Mouse (Mus musculus): ENCODE measurements around the gene Sarnp. TPM values are rescaled to one million over a fixed set of nuclear protein-coding genes. Genes with fewer than 3 reads are reported as not detected.

Sarnp gene
- polyA plus RNA-seq, 1 experiment from 2014 or later: 209 TPM

DNA sequence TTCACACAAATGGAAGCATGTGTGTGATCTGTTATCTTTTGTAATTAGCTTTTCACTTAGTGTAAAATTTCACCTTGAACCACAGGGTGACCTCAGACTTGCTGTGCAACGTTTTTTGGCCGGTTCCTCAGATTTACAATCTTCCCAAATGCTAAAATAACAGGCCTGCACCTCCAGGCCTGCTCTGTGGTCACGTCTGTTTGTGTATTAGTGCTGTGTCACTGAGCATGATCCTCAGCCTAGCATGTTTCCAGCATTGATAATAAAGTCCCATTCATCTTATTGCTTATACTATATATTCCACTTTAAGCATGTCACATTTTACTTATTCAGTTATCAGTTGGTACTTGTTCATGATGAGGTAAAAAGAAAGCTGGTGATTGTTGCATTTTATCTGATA lies 33.2 kb downstream of the Sarnp start:
- no peak for ATAC-seq (ENCODE audit: insufficient number of reproducible peaks, insufficient read depth, low FRiP score, low read depth)
- Histone ChIP-seq H3K9ac (replicated peaks; ENCODE audit: low read depth, low read length) (no peak overlapping the region), H3K36me3 (ENCODE audit: control insufficient read depth, insufficient read depth, low read length) (peaks cover 42% of the 10 kb centered on the region), H3K4me1 (ENCODE audit: control insufficient read depth, insufficient read depth, low read length) (no peaks in the 10 kb centered on the region), H3K4me3 (ENCODE audit: low read depth, low read length) (no peak overlapping the region), H3K27ac (ENCODE audit: low read length) (no peak overlapping the region), H3K27me3 (ENCODE audit: control insufficient read depth, insufficient read depth, low read length) (no peaks in the 10 kb centered on the region), H3K4me2 (replicated peaks; ENCODE audit: low read depth, low read length) (no peak overlapping the region), H3K9me3 (ENCODE audit: control insufficient read depth, low read depth, low read length) (no peaks in the 10 kb centered on the region)
- 65% methylated on average over 3 of the region's 3 CpGs for WGBS

- Histone ChIP-seq H3K9ac (replicated peaks; ENCODE audit: low read depth, low read length) (no peak overlapping the region), H3K4me3 (ENCODE audit: low read depth, low read length) (no peak overlapping the region), H3K4me1 (ENCODE audit: control insufficient read depth, insufficient read depth, low read length) (no peaks in the 10 kb centered on the region), H3K4me2 (replicated peaks; ENCODE audit: low read depth, low read length) (no peak overlapping the region), H3K27me3 (ENCODE audit: control insufficient read depth, insufficient read depth, low read length) (no peaks in the 10 kb centered on the region), H3K27ac (ENCODE audit: low read length) (no peak overlapping the region), H3K9me3 (ENCODE audit: control insufficient read depth, low read depth, low read length) (no peaks in the 10 kb centered on the region), H3K36me3 (ENCODE audit: control insufficient read depth, insufficient read depth, low read length) (peaks cover 27% of the 10 kb centered on the region)
- no peak for ATAC-seq (ENCODE audit: insufficient number of reproducible peaks, insufficient read depth, low FRiP score, low read depth)
These were observed 44.0 kb downstream of the Sarnp start for GRCm38 (mm10) chr10:128861176-128861575.

GRCm38 (mm10) chr10:128866042-128866441 lies 48.9 kb downstream of the Sarnp start:
- Histone ChIP-seq H3K36me3 (ENCODE audit: control insufficient read depth, insufficient read depth, low read length) (peaks cover 32% of the 10 kb centered on the region), H3K4me3 (ENCODE audit: low read depth, low read length) (no peak overlapping the region)
- 84% methylated on average over 3 of the region's 3 CpGs for WGBS

DNA sequence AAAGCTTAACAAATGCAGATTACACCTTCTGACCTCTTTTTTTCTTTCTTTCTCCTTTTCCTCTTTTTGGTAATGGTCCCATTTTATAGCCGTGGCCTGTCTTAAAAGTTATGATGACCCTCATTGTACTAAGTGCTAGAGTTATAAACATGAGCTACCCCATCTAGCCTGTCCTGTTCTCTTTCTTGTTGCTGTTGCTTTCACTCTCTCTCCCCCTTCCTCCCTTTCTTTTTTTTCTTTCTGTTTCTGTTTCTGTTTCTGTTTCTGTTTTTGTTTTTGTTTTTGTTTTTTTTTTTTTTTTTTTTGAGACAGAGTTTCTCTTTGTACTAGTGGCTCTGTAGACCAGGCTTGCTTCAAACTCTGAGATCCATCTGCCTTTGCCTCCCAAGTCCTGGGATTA lies 49.4 kb downstream of the Sarnp start:
- H3K4me1 ChIP-seq (ENCODE audit: control insufficient read depth, insufficient read depth, low read length): no peaks in the 10 kb centered on the region
- H3K36me3 ChIP-seq (ENCODE audit: control insufficient read depth, insufficient read depth, low read length): peaks cover 32% of the 10 kb centered on the region
- no peak overlapping the region for H3K4me3 ChIP-seq (ENCODE audit: low read depth, low read length)
- H3K9ac ChIP-seq (replicated peaks; ENCODE audit: low read depth, low read length): no peak overlapping the region
- WGBS: 92% methylated on average over 1 of the region's 1 CpGs
- no peak overlapping the region for H3K27ac ChIP-seq (ENCODE audit: low read length)
- no peaks in the 10 kb centered on the region for H3K9me3 ChIP-seq (ENCODE audit: control insufficient read depth, low read depth, low read length)
- no peak overlapping the region for H3K4me2 ChIP-seq (replicated peaks; ENCODE audit: low read depth, low read length)
- no peaks in the 10 kb centered on the region for H3K27me3 ChIP-seq (ENCODE audit: control insufficient read depth, insufficient read depth, low read length)
- ATAC-seq (ENCODE audit: insufficient number of reproducible peaks, insufficient read depth, low FRiP score, low read depth): no peak

More at GRCm38 (mm10) chr10:128866042-128866441, 48.9 kb downstream of the Sarnp start:
- no peaks in the 10 kb centered on the region for H3K9me3 ChIP-seq (ENCODE audit: control insufficient read depth, low read depth, low read length)
- H3K27ac ChIP-seq (ENCODE audit: low read length): no peak overlapping the region
- no peaks in the 10 kb centered on the region for H3K27me3 ChIP-seq (ENCODE audit: control insufficient read depth, insufficient read depth, low read length)
- H3K4me2 ChIP-seq (replicated peaks; ENCODE audit: low read depth, low read length): no peak overlapping the region
- H3K4me1 ChIP-seq (ENCODE audit: control insufficient read depth, insufficient read depth, low read length): no peaks in the 10 kb centered on the region
- ATAC-seq (ENCODE audit: insufficient number of reproducible peaks, insufficient read depth, low FRiP score, low read depth): no peak
- no peak overlapping the region for H3K9ac ChIP-seq (replicated peaks; ENCODE audit: low read depth, low read length)

DNA sequence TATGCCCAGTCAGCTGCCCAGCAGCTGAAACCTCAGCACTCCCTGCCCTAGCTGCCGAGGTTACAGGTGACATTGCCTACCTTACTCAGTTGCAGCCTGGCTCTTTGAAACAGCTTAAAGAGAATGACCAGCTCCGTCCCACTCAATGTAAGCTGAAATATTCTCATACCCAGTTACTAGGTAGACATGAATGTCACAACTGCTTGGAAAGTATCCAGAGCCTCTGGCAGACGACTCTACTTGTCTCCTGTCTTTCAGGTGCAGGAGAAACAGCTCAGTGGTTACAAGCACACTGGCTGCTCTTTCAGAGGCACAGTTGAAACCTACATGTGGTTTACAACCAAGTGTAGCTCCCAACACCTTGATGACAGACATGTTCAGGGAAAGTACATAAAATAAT lies 53.2 kb downstream of the Sarnp start:
- H3K27ac ChIP-seq (ENCODE audit: low read length): no peak overlapping the region
- no peaks in the 10 kb centered on the region for H3K27me3 ChIP-seq (ENCODE audit: control insufficient read depth, insufficient read depth, low read length)
- no peak for ATAC-seq (ENCODE audit: insufficient number of reproducible peaks, insufficient read depth, low FRiP score, low read depth)
- H3K4me1 ChIP-seq (ENCODE audit: control insufficient read depth, insufficient read depth, low read length): no peaks in the 10 kb centered on the region
- H3K9ac ChIP-seq (replicated peaks; ENCODE audit: low read depth, low read length): no peak overlapping the region
- peaks cover 44% of the 10 kb centered on the region for H3K36me3 ChIP-seq (ENCODE audit: control insufficient read depth, insufficient read depth, low read length)
- no peaks in the 10 kb centered on the region for H3K9me3 ChIP-seq (ENCODE audit: control insufficient read depth, low read depth, low read length)
- no peak overlapping the region for H3K4me3 ChIP-seq (ENCODE audit: low read depth, low read length)
- no peak overlapping the region for H3K4me2 ChIP-seq (replicated peaks; ENCODE audit: low read depth, low read length)
- 86% methylated on average over 3 of the region's 3 CpGs for WGBS

DNA sequence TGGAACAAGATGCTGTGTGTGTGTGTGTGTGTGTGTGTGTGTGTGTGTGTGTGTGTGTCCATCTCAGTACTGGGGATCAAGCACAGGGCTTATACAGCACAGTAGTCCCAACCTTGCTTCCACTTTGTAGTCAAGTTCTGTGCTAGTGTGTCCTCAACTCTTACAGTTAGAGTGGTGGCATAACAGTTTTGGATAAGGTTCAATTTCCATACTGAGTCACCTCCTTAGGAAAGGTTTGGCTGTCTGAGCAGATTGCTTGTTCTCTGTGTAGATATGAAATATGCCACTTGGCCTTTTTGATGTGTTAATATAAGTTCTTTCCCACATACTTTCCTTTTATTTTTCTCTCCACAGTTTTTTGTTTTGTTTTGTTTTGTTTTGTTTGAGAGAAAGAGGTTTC lies 61.2 kb downstream of the Sarnp start:
- no peak overlapping the region for H3K27ac ChIP-seq (ENCODE audit: low read length)
- H3K36me3 ChIP-seq (ENCODE audit: control insufficient read depth, insufficient read depth, low read length): peaks cover 27% of the 10 kb centered on the region
- no peaks in the 10 kb centered on the region for H3K9me3 ChIP-seq (ENCODE audit: control insufficient read depth, low read depth, low read length)
- no peak overlapping the region for H3K4me3 ChIP-seq (ENCODE audit: low read depth, low read length)
- no peaks in the 10 kb centered on the region for H3K4me1 ChIP-seq (ENCODE audit: control insufficient read depth, insufficient read depth, low read length)
- ATAC-seq (ENCODE audit: insufficient number of reproducible peaks, insufficient read depth, low FRiP score, low read depth): no peak
- no peak overlapping the region for H3K4me2 ChIP-seq (replicated peaks; ENCODE audit: low read depth, low read length)
- H3K9ac ChIP-seq (replicated peaks; ENCODE audit: low read depth, low read length): no peak overlapping the region
- no peaks in the 10 kb centered on the region for H3K27me3 ChIP-seq (ENCODE audit: control insufficient read depth, insufficient read depth, low read length)

GRCm38 (mm10) chr10:128878811-128879210 lies 61.7 kb downstream of the Sarnp start:
- ATAC-seq (ENCODE audit: insufficient number of reproducible peaks, insufficient read depth, low FRiP score, low read depth): no peak
- peaks cover 22% of the 10 kb centered on the region for H3K36me3 ChIP-seq (ENCODE audit: control insufficient read depth, insufficient read depth, low read length)

DNA sequence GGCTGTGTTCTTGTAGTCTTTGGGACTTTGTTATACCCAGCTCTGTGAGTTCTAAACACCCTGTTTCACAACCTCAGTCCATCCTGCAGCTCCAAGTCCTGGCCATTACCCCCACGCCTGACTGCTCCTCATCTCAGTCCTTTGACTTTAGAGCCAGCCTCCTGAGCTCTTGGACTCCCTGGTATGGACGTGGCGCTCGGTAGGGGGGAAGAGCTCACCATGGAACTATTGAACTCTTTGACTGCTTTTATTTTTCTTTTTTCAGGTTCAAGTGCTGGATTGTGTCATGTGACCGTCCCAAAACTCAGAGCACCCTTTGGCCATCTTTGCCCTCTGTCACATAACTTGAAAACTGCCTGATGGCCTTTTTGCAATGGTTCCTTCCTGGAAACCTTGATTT lies 64.9 kb downstream of the Sarnp start:
- no peak for ATAC-seq (ENCODE audit: insufficient number of reproducible peaks, insufficient read depth, low FRiP score, low read depth)
- Histone ChIP-seq H3K9ac (replicated peaks; ENCODE audit: low read depth, low read length) (no peak overlapping the region), H3K36me3 (ENCODE audit: control insufficient read depth, insufficient read depth, low read length) (peaks cover 13% of the 10 kb centered on the region), H3K4me3 (ENCODE audit: low read depth, low read length) (no peak overlapping the region), H3K9me3 (ENCODE audit: control insufficient read depth, low read depth, low read length) (no peaks in the 10 kb centered on the region), H3K27ac (ENCODE audit: low read length) (no peak overlapping the region), H3K4me1 (ENCODE audit: control insufficient read depth, insufficient read depth, low read length) (no peaks in the 10 kb centered on the region), H3K4me2 (replicated peaks; ENCODE audit: low read depth, low read length) (no peak overlapping the region), H3K27me3 (ENCODE audit: control insufficient read depth, insufficient read depth, low read length) (no peaks in the 10 kb centered on the region)
- 91% methylated on average over 5 of the region's 5 CpGs for WGBS

More at GRCm38 (mm10) chr10:128878811-128879210, 61.7 kb downstream of the Sarnp start:
- H3K9me3 ChIP-seq (ENCODE audit: control insufficient read depth, low read depth, low read length): no peaks in the 10 kb centered on the region
- no peak overlapping the region for H3K27ac ChIP-seq (ENCODE audit: low read length)
- H3K4me1 ChIP-seq (ENCODE audit: control insufficient read depth, insufficient read depth, low read length): no peaks in the 10 kb centered on the region
- H3K9ac ChIP-seq (replicated peaks; ENCODE audit: low read depth, low read length): no peak overlapping the region
- H3K4me2 ChIP-seq (replicated peaks; ENCODE audit: low read depth, low read length): no peak overlapping the region
- H3K4me3 ChIP-seq (ENCODE audit: low read depth, low read length): no peak overlapping the region
- H3K27me3 ChIP-seq (ENCODE audit: control insufficient read depth, insufficient read depth, low read length): no peaks in the 10 kb centered on the region
- WGBS: 83% methylated on average over 2 of the region's 2 CpGs

Data from stomach, embryonic 14.5 days (tissue).